Comparison of ENCODE assay signal across 8 mouse cellular contexts in genomic region chr7:65690869-65691268, GRCm38 (mm10). TPM values are rescaled to one million over a fixed set of nuclear protein-coding genes. Genes with fewer than 3 reads are reported as not detected.
DNase-seq lines count a peak whose midpoint lies in the region; ATAC-seq and TF ChIP-seq lines count a peak whose summit lies in the region.

TSS of gene Tm2d3 (plus strand) at chr7:65691169.

- 85% methylated on average over 7 of the region's 7 CpGs for WGBS in intestine, embryonic 14.5 days

- H3K27ac ChIP-seq in intestine, embryonic 14.5 days (ENCODE audit: low read depth) = no peak within 1 kb of the TSS

- H3K27me3 ChIP-seq in Patski = no peaks in the 10 kb centered on the region
- H3K27me3 ChIP-seq in intestine, embryonic 14.5 days (replicated peaks; ENCODE audit: control insufficient read depth, insufficient read depth, low read length) = no peaks in the 10 kb centered on the region
- H3K27me3 ChIP-seq in megakaryocyte, embryonic 14.5 days (replicated peaks) = no peaks in the 10 kb centered on the region

- DNase-seq in heart, adult 18-20 months = no peak
- no peak for DNase-seq in heart, adult 9 months (ENCODE audit: low spot score in 2 of 2)
- no peak for DNase-seq in Patski (ENCODE audit: low read depth, low spot score)
- DNase-seq in gastrocnemius, postnatal 10 days = no peak
- no peak for DNase-seq in intestine, embryonic 14.5 days (ENCODE audit: low spot score)
- no peak for DNase-seq in urinary bladder, adult 18-20 months (ENCODE audit: low spot score in 2 of 2)
- no peak for DNase-seq in B cell, adult 2 months

- CTCF ChIA-PET in Patski (lab: Charles Lee) = no interaction called here

- peaks cover 9% of the 10 kb centered on the region for H3K4me1 ChIP-seq in intestine, embryonic 14.5 days (replicated peaks; ENCODE audit: control insufficient read depth, insufficient read depth, low read length)
- peaks cover 21% of the 10 kb centered on the region for H3K4me1 ChIP-seq in megakaryocyte, embryonic 14.5 days

- no peaks in the 10 kb centered on the region for H3K9me3 ChIP-seq in intestine, embryonic 14.5 days (ENCODE audit: control insufficient read depth, low read length)
- no peaks in the 10 kb centered on the region for H3K9me3 ChIP-seq in megakaryocyte, embryonic 14.5 days

- H3K9ac ChIP-seq in intestine, embryonic 14.5 days (ENCODE audit: low read length) = no peak within 1 kb of the TSS

- peaks cover 5% of the 10 kb centered on the region for H3K36me3 ChIP-seq in intestine, embryonic 14.5 days (ENCODE audit: control insufficient read depth, insufficient read depth, low read length)
- H3K36me3 ChIP-seq in megakaryocyte, embryonic 14.5 days (replicated peaks; ENCODE audit: low read length) = peaks cover 54% of the 10 kb centered on the region

- H3K4me3 ChIP-seq in intestine, embryonic 14.5 days (ENCODE audit: low read depth, low read length) = no peak within 1 kb of the TSS
- H3K4me3 ChIP-seq in megakaryocyte, embryonic 14.5 days (replicated peaks) = no peak within 1 kb of the TSS

- POLR2A ChIA-PET in Patski (lab: Charles Lee) = no interaction called here

- in situ Hi-C loops in Patski (cut with MboI; ENCODE audit: low pct_unique_long_range_greater_than_20kb) = no loop called here

- no peak within 1 kb of the TSS for H3K4me2 ChIP-seq in intestine, embryonic 14.5 days (ENCODE audit: low read length)

- no peak for ATAC-seq in Patski
- no peak for ATAC-seq in intestine, embryonic 14.5 days (replicated peaks; ENCODE audit: low FRiP score, low TSS enrichment, low read depth)

- TF ChIP-seq CTCF in Patski (IDR thresholded peaks at IDR 0.05) = no peak

RNA-seq across cellular contexts. Expression of gene Tm2d3, which starts in this region (rescaled TPM):
- total RNA-seq in heart, adult 18-20 months (2021) = 10 to 100 TPM; 20.1 to 24.0 TPM
- 75.2 TPM for polyA plus RNA-seq in Patski (2021)
- 10 to 100 TPM; 15.2 to 17.8 TPM for total RNA-seq in gastrocnemius, postnatal 10 days (2021)
- polyA plus RNA-seq in intestine, embryonic 14.5 days (2014; fragmentation: Nextera tagmentation; extraction: Ambion mirVana) = 87.3 and 90.8 TPM in 2 replicates
- 14.8 and 14.9 TPM in 2 replicates for polyA plus RNA-seq in megakaryocyte, embryonic 14.5 days (2012; ENCODE audit: insufficient read depth, low replicate concordance)
